Mouse (Mus musculus) spleen, embryonic (tissue): ENCODE results near the gene 1700003E16Rik.

Source experiments
- CTCF ChIA-PET: fragments of 350-600 bp; sonication (Branson Sonifier 250); formaldehyde crosslinking; loops from one replicate; lab custom pipeline; 2022; lab: Charles Lee

1700003E16Rik gene

DNA sequence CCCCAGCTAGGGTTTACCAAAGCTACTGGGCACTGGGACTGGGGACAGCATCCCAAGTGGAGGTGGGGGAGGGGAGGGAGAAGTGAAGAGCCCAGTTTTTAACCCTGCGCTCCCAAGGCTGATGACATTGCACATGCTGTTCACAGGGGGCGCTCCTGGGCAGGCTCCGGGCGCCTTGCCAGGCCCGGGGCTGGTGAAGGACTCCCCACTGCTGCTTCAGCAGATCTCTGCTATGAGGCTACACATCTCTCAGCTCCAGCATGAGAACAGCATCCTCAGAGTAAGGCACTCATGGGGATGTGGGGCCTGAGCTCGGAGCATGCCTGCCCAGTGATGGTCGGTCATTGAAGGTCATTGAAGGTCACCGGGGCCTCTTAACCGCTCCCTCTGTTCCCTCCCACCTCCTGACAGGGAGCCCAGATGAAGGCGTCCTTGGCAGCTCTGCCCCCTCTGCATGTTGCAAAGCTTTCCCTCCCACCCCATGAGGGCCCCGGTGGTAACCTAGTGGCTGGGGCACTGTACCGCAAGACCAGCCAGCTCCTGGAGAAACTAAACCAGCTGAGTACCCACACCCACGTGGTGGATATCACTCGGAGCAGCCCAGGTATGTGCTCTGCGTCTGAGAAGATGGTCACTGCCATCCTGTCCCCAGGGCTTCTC, 41.3 kb downstream of the 1700003E16Rik start:
- CTCF ChIA-PET = no interaction called here

DNA sequence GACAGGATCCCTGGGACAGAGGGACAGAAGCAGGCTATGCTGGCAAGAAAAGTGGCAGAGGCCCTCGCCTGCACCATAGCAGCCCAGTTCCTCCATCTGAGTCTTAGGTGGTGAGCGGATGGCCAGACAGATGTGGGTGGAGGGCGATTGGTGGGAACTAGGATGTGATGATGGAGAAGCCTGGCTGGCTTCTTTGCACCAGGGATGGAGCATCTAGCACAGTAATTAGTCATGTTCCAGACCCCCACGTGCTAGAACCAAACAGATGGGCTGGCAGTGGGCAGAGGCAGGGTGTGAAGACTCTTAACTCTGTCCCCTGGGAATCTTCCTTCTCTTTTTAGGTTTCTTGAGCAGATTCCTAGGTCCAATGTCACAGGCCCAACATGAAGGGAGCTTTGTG, 47.1 kb downstream of the 1700003E16Rik start:
- CTCF ChIA-PET = no interaction called here

DNA sequence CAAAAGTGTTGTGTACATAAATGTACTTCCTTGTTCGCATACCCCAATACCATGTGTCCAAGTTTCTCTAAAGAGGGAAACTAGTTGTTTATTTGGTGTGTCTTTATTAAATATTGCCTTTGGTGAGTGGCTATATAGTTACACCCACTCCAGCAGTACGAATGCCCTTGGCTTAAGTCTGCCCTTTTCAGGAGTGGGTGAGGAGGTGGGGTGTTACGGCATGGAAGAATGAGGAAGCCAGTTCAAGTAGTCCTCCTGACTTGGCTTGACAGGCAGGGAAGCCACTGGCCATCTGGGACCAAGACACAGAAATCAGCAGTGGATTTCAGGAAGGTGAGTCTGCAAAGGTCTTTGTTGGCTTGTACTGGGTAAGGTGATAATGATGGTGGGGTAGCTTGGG, 49.6 kb downstream of the 1700003E16Rik start:
- CTCF ChIA-PET = interaction anchor here (0.7 kb wide), 1 partner anchor 355 kb away, joined by 3 read pairs; no protein-coding TSS in a partner anchor

DNA sequence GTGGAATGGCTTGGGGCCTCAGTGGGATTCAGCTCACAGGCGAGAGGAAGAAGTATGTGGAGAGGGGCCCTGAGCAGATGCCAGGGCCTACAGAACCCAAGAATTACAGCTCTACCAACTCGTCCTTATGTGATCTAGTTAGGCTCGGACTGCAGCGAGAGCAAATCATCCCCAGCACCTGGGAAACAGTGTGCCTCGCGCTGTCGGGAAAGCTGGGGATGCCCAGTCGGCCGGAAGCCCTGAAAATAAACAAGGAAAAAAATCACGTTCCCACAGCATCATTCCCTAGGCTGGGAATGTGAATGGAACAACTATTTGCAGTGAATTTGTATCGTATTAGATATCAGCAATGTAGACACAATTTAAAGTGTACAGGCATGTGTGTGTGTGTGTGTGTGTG, 50.1 kb downstream of the 1700003E16Rik start:
- CTCF ChIA-PET = interaction anchor here (0.6 to 0.7 kb wide), 2 partner anchors 175 to 355 kb away, joined by 3 read pairs; no protein-coding TSS in a partner anchor

DNA sequence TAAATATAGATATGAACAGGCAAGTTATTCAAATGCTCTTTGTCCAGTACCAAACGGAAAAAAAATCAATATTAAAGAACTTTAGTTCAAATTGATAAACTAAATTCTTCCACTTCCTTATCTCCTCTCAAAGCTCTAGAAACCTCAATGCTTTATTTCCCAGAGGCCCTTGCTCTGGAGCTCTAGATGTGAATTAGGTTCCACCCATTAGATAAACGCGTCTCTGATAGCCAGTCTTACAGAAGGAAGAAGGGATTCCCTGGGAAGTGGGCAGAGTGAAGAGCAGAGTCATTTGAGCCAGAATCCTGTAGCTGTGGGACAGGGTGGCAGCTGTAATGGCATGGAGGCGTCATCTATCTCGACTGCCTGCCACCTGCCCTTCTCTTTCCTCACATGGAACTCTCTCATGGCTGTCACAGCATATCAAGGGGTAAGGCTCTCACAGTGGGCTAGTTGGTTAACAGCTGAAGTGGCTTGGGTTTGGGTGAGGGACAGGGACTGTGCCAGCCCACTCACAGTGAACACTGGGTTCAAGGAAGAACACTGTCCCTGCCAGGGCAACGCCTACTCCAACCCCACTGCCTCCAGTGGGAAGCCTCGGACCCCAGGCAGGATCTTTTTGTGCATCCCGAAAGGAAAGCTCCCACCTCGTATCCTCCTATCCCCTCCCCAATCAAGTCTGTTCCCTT, 51.3 kb downstream of the 1700003E16Rik start:
- CTCF ChIA-PET = no interaction called here

DNA sequence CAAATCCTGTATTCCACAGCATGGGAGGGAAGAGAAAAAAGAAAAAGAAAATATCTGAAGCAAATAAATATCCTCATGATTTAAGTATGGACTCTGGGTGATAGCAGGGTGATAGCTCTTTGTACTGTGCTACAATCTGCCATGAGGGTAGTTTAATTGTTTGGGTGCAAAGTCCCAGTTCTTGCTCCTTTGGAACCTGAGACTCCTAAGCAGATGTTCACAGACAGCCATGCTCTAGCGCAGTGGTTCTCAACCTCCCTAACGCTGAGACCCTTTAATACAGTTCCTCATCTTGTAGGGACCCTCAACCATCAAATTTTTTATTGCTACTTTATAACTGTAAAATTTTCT, 51.8 kb downstream of the 1700003E16Rik start:
- CTCF ChIA-PET = no interaction called here

DNA sequence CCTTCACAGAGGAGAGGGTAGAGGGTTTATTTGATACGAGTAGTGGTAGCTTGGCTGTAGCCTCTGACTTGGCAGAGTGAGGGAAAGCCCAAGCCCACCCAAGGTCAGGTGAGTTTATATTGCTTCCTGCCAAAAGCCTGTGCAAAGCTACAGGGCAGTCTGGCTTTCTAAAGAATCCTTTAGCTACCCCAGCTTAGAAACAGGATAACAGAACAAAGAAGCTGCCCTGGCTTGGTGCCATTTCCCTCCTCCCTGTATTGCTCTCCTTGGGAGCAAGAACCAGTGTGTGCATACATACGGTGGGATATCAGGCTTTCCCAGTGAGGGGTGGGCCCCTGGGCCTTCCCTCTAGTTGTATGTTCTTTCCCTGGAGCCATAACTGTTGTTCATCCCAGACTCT, 54.3 kb downstream of the 1700003E16Rik start:
- CTCF ChIA-PET = no interaction called here

DNA sequence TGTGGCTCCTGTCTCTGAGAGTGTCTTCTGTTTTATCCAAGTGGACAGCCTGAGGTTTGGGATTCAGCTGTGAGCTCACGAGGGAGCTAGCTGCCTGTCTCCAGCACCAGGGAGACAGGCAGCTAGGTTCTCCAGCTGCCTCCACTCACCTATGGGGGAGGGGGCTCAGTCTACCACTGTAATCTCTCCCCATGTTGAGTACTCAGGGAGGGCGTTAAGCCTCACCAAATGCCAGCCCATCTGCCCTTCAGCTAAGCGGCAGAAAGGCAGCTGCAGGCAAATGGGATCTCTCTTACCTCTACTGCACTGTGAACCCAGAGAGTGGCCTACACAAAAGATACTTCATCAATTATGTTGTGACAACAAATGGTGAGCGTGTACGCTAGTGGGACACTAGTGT, 55.3 kb downstream of the 1700003E16Rik start:
- CTCF ChIA-PET = no interaction called here
